In genomic region chr2:165840852-165841251, GRCm38 (mm10) we compare ENCODE assay signal across 28 mouse cellular contexts. TPM values are rescaled to one million over a fixed set of nuclear protein-coding genes. Genes with fewer than 3 reads are reported as not detected.
DNase-seq lines count a peak whose midpoint lies in the region; ATAC-seq and TF ChIP-seq lines count a peak whose summit lies in the region.
"Had no signal": no experiment of that assay in that cellular context is flagged by ENCODE, and none has a peak within 500 bp of the region (broad histone marks: within the 10 kb centered on the region; RNA-seq: fewer than 3 reads in every experiment).

No protein-coding gene starts in this region.

- intact Hi-C loops in gastrocnemius, adult 2 months (cut with DNase I), result no loop called here

- no peak overlapping the region for H3K4me2 ChIP-seq in limb, embryonic 15.5 days
- H3K4me2 ChIP-seq: embryonic facial prominence, embryonic 12.5 days; forebrain, embryonic 12.5 days; heart, embryonic 13.5 days; liver, embryonic 15.5 days; lung, embryonic 14.5 days had no signal

- 77% methylated on average over 7 of the region's 7 CpGs for WGBS in limb, embryonic 15.5 days

- H3K4me3 ChIP-seq in gastrocnemius, adult 2 months, result no peak overlapping the region
- no peak overlapping the region for H3K4me3 ChIP-seq in layer of hippocampus, adult 2 months
- no peak overlapping the region for H3K4me3 ChIP-seq in cortical plate, adult 2 months (ENCODE audit: insufficient read depth, low read length)
- H3K4me3 ChIP-seq in limb, embryonic 15.5 days, result no peak overlapping the region
- H3K4me3 ChIP-seq: embryonic facial prominence, embryonic 12.5 days; forebrain, embryonic 12.5 days; heart, embryonic 13.5 days; hindbrain, embryonic 10.5 days; liver, embryonic 15.5 days had no signal

- TF ChIP-seq CTCF in gastrocnemius, adult 2 months (IDR thresholded peaks at IDR 0.05), result no peak
- TF ChIP-seq CTCF in layer of hippocampus, adult 2 months (conservative IDR thresholded peaks at IDR 0.05), result no peak
- TF ChIP-seq CTCF in cortical plate, adult 2 months (IDR thresholded peaks at IDR 0.05; ENCODE audit: extremely low read depth, insufficient read depth, low read length), result no peak

- no peak for ATAC-seq in limb, embryonic 15.5 days (ENCODE audit: insufficient number of reproducible peaks, low FRiP score, low TSS enrichment, low read depth)
- ATAC-seq: CD4-positive, CD25-positive, alpha-beta regulatory T cell, adult 4 months; intestine, postnatal 0 days had no signal

- no peak for DNase-seq in gastrocnemius, adult 2 months
- DNase-seq in gastrocnemius, adult 8-10 months (ENCODE audit: low spot score in 2 of 2), result no peak
- no peak for DNase-seq in layer of hippocampus, adult 2 months (ENCODE audit: low spot score in 2 of 2)
- no peak for DNase-seq in layer of hippocampus, postnatal 10 days (ENCODE audit: low spot score in 2 of 2)
- DNase-seq in cerebellum, adult 8-10 months, result no peak
- no peak for DNase-seq in kidney, adult 18-20 months
- DNase-seq: adrenal gland, postnatal 25 days; cerebellum, adult 18-20 months; cerebellum, postnatal 25 days; gastrocnemius, postnatal 10 days; heart, postnatal 10 days; layer of hippocampus, adult 9-11 months; liver; lung, embryonic 14.5 days; lung, postnatal 14 days; midbrain, embryonic 14.5 days; right cerebral cortex, postnatal 14 days; thymus, postnatal 4 days had no signal

- H3K4me1 ChIP-seq in cortical plate, adult 2 months (ENCODE audit: control insufficient read depth, insufficient read depth, low read length), result peaks cover 9% of the 10 kb centered on the region
- H3K4me1 ChIP-seq in limb, embryonic 15.5 days, result peaks cover 9% of the 10 kb centered on the region; the same call in 1 of the 2 replicates
- H3K4me1 ChIP-seq: embryonic facial prominence, embryonic 12.5 days; liver, embryonic 15.5 days had no signal

- H3K9me3 ChIP-seq in limb, embryonic 15.5 days, result no peaks in the 10 kb centered on the region
- H3K9me3 ChIP-seq: embryonic facial prominence, embryonic 12.5 days; forebrain, embryonic 12.5 days; heart, embryonic 13.5 days; hindbrain, embryonic 10.5 days; liver, embryonic 15.5 days had no signal

- no peak overlapping the region for H3K9ac ChIP-seq in limb, embryonic 15.5 days
- H3K9ac ChIP-seq: embryonic facial prominence, embryonic 12.5 days; forebrain, embryonic 12.5 days; heart, embryonic 13.5 days; liver, embryonic 15.5 days; lung, embryonic 14.5 days had no signal

- peaks cover 89% of the 10 kb centered on the region for H3K36me3 ChIP-seq in limb, embryonic 15.5 days

- 0 out of 2 replicates have a peak overlapping the region, but pooled peaks have one; percentile 51 for H3K27ac ChIP-seq in gastrocnemius, adult 2 months
- peak overlapping the region; percentile 85 for H3K27ac ChIP-seq in layer of hippocampus, adult 2 months
- peak overlapping the region; percentile 53; the same call in 1 of the 2 replicates for H3K27ac ChIP-seq in cortical plate, adult 2 months (ENCODE audit: insufficient read depth, low read length)
- peak overlapping the region; percentile 54; the same call in 1 of the 2 replicates for H3K27ac ChIP-seq in limb, embryonic 15.5 days
- H3K27ac ChIP-seq: embryonic facial prominence, embryonic 12.5 days; forebrain, embryonic 12.5 days; heart, embryonic 13.5 days; hindbrain, embryonic 10.5 days; kidney, postnatal 0 days; liver, embryonic 15.5 days had no signal

- 0 out of 2 replicates have a peak, but pooled peaks have one; percentile 18 for TF ChIP-seq POLR2A in cortical plate, adult 2 months (IDR thresholded peaks at IDR 0.05; ENCODE audit: extremely low read depth, insufficient read depth, low read length)

- no peaks in the 10 kb centered on the region for H3K27me3 ChIP-seq in limb, embryonic 15.5 days
- H3K27me3 ChIP-seq: embryonic facial prominence, embryonic 12.5 days; forebrain, embryonic 12.5 days; heart, embryonic 13.5 days; liver, embryonic 15.5 days had no signal

RNA-seq across cellular contexts. Expression of gene Zmynd8, which starts 58.0 kb away (rescaled TPM):
- 10 to 100 TPM; 13.1 to 23.3 TPM for total RNA-seq in gastrocnemius, adult 2 months (2021)
- total RNA-seq in gastrocnemius, adult 8-10 months (2022), result 10 to 100 TPM; 11.4 to 14.4 (median 13.5) TPM
- 100 to 1,000 TPM; 173 to 186 TPM for total RNA-seq in layer of hippocampus, adult 2 months (2021)
- total RNA-seq in layer of hippocampus, postnatal 10 days (2021), result 100 to 1,000 TPM; 112 to 116 TPM
- polyA plus RNA-seq in cortical plate, adult 2 months (2012; rRNA removed), result 90.5 and 106 TPM in 2 replicates
- 40.4 and 52.2 TPM in 2 replicates for polyA plus RNA-seq in limb, embryonic 15.5 days (2015; fragmentation: Nextera tagmentation; extraction: Ambion mirVana)

Comparison
In these comparisons a context has a peak if more than half of its experiments do, and no peak if none do; other contexts are left out.
1. RNA of gene Zmynd8, which starts 58.0 kb away (total RNA-seq): 173 to 186 TPM in layer of hippocampus, adult 2 months and 112 to 116 TPM in layer of hippocampus, postnatal 10 days; 13.1 to 23.3 TPM in gastrocnemius, adult 2 months and 11.4 to 14.4 TPM in gastrocnemius, adult 8-10 months; every median in the first group is over 4 times any median in the second.
2. Peak in every context shown above with its lines, with median percentiles within 50 percentile points of each other: H3K27ac ChIP-seq.